Mouse (Mus musculus) limb, embryonic 10.5 days (tissue): ENCODE measurements around the gene Ranbp6. TPM values are rescaled to one million over a fixed set of nuclear protein-coding genes. Genes with fewer than 3 reads are reported as not detected.

Experiments
- DNase-seq: peaks from one replicate; pipeline ENCODE4 v3.0.0-alpha.2; 2017; ENCODE audit warnings: low spot score
- H3K27ac ChIP-seq: fragments of 300-500 bp; sonication (generic); 2 replicates; pipeline ENCODE4 v1.5.1; 2016; ENCODE audit warnings: mild to moderate bottlenecking
- H3K27me3 ChIP-seq: fragments of 300-500 bp; sonication (generic); 2 replicates; pipeline ENCODE4 v1.6.1; 2016; ENCODE audit warnings: low read depth, mild to moderate bottlenecking; ENCODE audit not compliant: poor library complexity, severe bottlenecking
- H3K36me3 ChIP-seq: fragments of 300-500 bp; sonication (generic); 2 replicates; pipeline ENCODE4 v1.6.1; 2016; ENCODE audit warnings: mild to moderate bottlenecking, moderate library complexity
- H3K4me1 ChIP-seq: fragments of 300-500 bp; sonication (generic); 2 replicates; pipeline ENCODE4 v1.6.1; 2016
- H3K4me3 ChIP-seq: fragments of 300-500 bp; sonication (generic); 2 replicates; pipeline ENCODE4 v1.5.1; 2016; ENCODE audit warnings: mild to moderate bottlenecking, moderate library complexity
- H3K9me3 ChIP-seq: fragments of 300-500 bp; sonication (generic); replicated peaks from 2 replicates; pipeline ENCODE4 v1.6.1; 2016; ENCODE audit warnings: mild to moderate bottlenecking
- WGBS: fragments of 180-500 bp; shearing (Covaris S2); methylation state at CpG from one replicate; pipeline ENCODE4 v1.1.7; 2016; 5-methylcytosine and 5-hydroxymethylcytosine counted together
- polyA plus RNA-seq: library from polyadenylated mRNA; unstranded; fragments of >200 nt; fragmentation: Nextera tagmentation; extraction: Ambion mirVana; gene quantifications from 2 replicates; pipeline ENCODE4 v1.2.1, GENCODE M21; 2016

The Ranbp6 gene
- polyA plus RNA-seq, 1 experiment from 2014 or later: 26.1 TPM

- no peak for DNase-seq
- H3K9me3 ChIP-seq: no peaks in the 10 kb centered on the region
- H3K36me3 ChIP-seq: peaks cover 7% of the 10 kb centered on the region; the same call in 1 of the 2 replicates
- no peaks in the 10 kb centered on the region for H3K4me1 ChIP-seq
- no peak overlapping the region for H3K4me3 ChIP-seq
- WGBS: 89% methylated on average over 3 of the region's 3 CpGs
- H3K27me3 ChIP-seq: no peaks in the 10 kb centered on the region
- H3K27ac ChIP-seq: no peak overlapping the region
Observed at GRCm38 (mm10) chr19:29797371-29797770, 15.4 kb downstream of the Ranbp6 start.

- Histone ChIP-seq H3K27me3 (no peaks in the 10 kb centered on the region), H3K27ac (no peak overlapping the region), H3K4me1 (no peaks in the 10 kb centered on the region), H3K36me3 (peaks cover 22% of the 10 kb centered on the region), H3K4me3 (no peak overlapping the region), H3K9me3 (no peaks in the 10 kb centered on the region)
- no peak for DNase-seq
Observed at GRCm38 (mm10) chr19:29787997-29788396, 24.8 kb downstream of the Ranbp6 start.

- H3K27me3 ChIP-seq: no peaks in the 10 kb centered on the region
- H3K4me3 ChIP-seq: no peak overlapping the region
- WGBS: 87% methylated on average over 2 of the region's 2 CpGs
- peaks cover 24% of the 10 kb centered on the region for H3K36me3 ChIP-seq
- H3K9me3 ChIP-seq: no peaks in the 10 kb centered on the region
- no peak for DNase-seq
- H3K27ac ChIP-seq: no peak overlapping the region
- H3K4me1 ChIP-seq: no peaks in the 10 kb centered on the region
Observed at GRCm38 (mm10) chr19:29782914-29783313, 29.9 kb downstream of the Ranbp6 start.

Other genes with a start within 250 kb of the Ranbp6 start
- gene Ermp1, start 164.6 kb downstream of the Ranbp6 start, polyA plus RNA-seq: 18.1 and 18.2 TPM in 2 replicates
- gene Mlana, start 115.2 kb downstream of the Ranbp6 start, polyA plus RNA-seq: not detected in 2 replicates
- 3.7 and 4.6 TPM in 2 replicates for gene 9930021J03Rik, start 7.0 kb downstream of the Ranbp6 start, polyA plus RNA-seq
- gene Il33, start 112.1 kb upstream of the Ranbp6 start, polyA plus RNA-seq: 0.21 and 0.34 TPM in 2 replicates
- not detected in 2 replicates for gene Trpd52l3, start 190.8 kb upstream of the Ranbp6 start, polyA plus RNA-seq
- gene Uhrf2, start 217.5 kb upstream of the Ranbp6 start, polyA plus RNA-seq: 74.2 and 85.1 TPM in 2 replicates